Mouse (Mus musculus) cerebellum, postnatal 36 days (tissue): Measurements from ENCODE around the gene Cdk2ap2.

Experiments used
- DNase-seq, 2 experiments: peaks; one replicate each; pipeline ENCODE4 v3.0.0; 2021 to 2022; ENCODE audit warnings: mixed read lengths in 2 of 2

Cdk2ap2 gene

DNA sequence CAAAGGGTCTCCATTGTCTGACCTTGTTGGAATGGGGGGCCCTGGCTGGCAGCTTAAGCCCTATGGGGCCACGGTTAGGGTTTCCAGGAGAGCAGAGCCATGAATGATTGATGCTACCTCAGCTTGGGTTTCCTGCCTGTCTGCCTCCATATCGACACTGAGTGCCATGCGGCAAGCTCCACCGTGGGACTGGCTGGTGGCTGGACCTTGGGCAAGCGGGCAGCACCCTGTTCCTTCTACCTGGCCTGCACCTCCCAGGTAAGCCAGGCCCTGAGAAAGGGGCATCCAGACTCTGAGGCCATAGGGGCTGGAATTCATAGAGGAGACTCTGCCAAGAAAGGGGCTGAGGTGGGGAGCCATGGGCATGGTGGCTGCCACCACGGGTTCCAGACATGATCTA lies 43.2 kb downstream of the Cdk2ap2 start:
- DNase-seq = no peak

DNA sequence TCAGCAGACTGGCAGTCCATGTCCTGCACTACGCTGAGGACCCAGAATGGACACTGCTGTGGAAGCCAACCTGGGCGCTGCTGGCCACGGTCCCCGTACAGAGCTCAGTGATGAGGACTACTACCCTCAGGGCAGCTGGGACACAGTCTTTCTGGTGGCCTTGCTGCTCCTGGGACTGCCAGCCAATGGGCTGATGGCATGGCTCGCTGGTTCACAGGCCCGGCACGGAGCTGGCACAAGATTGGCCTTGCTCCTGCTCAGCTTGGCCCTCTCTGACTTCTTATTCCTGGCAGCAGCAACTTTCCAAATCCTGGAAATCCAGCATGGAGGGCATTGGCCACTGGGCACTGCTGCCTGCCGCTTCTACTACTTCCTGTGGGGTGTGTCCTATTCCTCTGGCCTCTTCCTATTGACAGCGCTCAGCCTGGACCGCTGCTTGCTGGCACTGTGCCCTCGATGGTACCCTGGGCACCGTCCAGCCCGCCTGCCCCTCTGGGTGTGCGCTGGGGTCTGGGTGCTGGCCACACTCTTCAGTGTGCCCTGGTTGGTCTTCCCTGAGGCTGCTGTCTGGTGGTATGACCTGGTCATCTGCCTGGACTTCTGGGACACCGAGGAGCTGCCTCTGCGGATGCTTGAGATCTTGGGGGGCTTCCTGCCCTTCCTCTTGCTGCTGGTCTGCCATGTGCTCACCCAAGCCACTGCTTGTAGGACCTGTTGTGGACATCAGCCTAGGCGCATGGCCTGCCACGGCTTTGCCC lies 45.6 kb downstream of the Cdk2ap2 start:
- DNase-seq = no peak

DNA sequence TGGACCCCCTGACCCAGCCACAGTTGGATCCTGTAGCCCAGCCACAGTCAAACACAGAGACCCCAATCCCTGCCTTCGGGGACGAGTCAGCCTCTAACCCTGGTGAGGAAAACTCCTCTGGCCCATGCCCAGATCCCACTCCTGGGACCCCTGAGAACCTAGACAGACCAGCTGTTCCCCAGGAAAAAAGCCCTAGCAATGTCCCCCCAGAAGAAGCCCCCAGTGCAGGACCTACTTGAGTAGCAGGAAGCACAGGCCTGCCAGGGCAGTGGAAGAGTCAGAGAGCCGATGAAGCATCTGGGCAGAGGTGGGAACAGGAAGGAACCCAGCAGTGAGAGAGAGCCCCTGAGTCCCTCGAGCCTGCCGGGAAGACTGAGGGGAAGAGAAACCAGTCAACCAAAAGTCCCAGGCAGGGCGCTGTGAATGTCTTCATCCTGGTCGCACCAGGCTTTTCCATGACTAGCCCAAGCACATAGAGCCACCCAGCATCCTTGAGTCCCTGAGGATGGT lies 46.8 kb downstream of the Cdk2ap2 start, which contains the start of gene Cabp4:
TSS of gene Cabp4 (minus strand) at position 275 of the 510 bp plus-strand sequence.
- no peak for DNase-seq

DNA sequence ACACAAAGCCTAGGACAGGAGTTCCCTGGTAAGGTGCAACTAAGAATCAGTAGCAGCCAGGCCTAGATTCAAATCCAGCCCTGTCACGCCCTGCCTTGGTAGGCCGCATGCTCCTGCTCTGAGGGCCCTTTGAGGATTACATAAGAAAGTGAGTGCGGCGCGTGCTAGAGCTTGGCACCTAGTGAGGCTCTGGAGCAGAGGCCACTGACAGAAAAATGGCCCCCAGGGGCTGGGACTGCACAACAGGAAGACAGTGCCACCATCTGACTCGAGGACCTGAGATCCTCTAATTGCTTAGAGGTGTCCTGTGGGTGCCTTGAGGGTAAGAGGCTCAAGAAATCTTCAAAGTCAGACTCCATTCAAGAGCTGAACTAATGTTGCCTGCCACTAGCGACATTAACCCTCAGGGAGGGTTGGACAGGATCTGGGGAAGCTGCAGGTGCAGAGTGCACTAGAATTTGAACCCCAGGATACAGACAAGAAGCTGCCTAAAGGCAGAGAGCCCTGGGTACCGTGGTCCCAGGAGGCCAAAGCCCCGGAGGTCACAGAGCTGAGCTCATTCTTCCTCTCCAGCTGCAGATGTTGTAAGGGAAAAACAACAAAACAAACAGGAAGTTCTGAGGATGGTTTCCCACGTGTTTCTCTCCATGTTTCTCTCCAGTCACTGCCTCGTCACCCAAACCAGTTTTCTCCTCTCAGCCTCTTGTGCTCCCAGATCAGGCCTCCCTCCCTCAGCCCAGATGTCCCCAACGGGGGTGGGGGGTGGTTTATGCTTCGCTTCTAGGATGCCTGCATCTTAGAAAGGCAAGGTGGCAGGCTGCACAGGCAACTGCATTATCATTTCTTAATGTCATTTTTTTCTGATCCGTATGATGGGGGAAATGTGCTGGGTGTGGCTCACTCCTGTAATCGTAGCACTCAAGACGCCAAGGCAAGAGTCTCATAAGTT lies 47.8 kb downstream of the Cdk2ap2 start:
- no peak for DNase-seq

DNA sequence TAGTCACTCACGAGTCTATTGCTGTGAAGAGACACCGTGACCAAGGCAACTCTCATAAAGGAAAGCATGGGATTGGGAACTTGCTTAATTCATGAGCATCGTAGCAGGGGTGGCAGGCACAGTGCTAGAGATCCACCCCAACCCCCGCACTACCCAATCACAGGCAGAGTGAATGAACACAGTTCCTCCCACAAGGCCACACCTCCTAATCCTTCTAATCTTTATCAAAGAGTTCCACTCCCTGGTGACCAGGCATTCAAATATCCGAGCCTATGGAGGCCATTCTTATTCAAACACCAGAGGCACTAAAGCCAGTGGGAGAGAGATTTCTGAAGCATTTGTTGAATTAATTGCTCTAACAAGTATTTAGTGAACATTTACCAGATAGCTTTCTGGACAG lies 49.0 kb downstream of the Cdk2ap2 start:
- no peak for DNase-seq

DNA sequence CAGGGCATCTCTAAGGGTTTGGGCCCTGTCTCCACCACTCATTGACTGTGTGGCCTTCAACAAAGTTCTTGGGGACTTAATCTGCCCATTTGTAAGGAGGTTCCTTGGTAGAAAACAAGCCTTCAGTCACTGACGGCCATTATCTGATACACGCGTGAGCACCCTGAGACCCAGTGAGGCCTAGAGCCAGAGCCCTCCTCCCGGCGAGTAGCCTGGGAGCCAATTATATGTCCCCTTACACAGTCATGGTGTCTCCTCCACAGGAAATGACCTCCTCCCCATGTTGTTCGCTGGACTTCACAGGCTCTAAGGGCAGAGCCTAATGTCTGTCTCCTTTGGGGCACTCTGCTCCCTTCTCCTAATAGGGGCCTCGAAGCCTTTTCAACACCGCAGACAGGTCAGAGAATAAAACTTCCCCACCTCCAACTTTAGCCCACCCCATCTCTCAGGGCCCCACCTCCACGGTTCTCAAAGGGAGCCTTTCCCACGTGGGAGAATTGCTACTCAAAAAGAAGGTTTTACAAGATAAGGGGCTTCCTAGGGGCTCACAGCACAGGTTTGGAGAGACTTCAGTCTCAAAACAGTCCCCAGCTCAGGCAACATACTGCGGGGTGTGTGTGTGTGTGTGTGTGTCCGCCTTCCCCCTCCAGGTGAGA lies 49.5 kb downstream of the Cdk2ap2 start:
- no peak for DNase-seq

DNA sequence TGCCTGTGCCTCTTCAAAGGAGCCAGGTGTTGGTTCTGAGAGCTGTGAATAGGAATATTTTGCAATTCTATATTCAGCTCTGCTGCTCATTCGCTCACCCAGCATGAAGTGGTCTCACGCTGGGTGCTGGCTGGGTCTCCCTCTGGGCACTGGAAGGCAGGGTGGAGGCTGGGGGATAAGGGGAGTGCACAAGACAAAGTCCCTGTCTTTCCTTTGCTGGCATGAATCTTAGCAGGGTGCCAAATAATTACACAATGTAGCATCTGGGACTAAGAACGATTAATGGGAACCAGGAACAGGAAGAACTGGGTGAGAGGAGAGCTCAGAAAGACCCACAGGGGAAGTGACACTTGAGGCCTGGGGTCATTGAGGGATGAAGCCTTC lies 50.0 kb downstream of the Cdk2ap2 start:
- DNase-seq = no peak

DNA sequence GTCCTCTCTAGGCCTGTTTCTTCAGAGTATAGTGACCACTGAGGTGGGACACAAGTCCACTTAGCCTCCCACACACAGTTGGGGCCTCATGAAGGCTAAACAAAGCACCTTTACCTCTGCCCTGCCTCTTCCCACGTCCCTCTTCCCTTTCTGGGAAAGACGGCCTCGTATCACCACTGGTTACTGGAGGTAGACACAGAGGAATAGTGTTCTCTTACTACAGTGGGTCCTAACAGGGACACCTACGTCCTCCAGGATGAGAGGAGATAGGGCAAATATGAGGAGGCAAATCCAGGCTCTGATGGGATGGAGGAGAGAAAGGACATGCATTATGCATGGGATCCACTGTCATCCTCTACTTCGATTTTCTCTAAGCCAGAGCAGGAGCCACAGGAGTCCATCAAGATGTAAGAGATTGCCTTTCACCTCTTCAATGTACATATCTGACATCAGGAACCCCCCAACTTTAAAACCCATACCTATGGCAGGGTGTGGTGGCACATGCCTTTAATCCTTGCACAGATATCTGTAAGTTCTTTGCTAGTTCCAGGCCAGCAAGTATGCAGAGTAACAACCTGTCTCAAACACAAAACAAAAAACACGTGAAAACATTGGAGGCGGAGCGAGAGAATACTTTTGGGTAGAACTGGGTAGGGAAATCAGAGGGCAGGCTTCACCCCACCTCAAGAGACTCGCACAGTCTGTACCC lies 51.0 kb downstream of the Cdk2ap2 start:
- no peak for DNase-seq

DNA sequence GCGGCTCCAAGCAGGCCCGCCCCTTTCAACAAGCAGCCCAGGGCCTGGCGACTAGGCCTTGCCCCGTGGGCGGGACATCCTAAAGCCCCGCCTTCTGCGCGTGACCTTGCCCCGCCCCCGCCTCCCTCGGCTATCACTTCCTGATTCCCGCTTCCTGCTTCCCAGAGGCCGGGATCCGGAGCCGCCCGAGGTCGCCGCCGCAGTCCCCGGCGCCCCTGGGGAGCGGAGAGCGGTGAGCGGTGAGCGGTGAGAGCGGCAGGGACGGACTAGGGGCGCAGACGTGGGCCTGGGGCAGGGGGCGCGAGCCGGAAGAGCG lies 51.5 kb downstream of the Cdk2ap2 start, which contains the start of gene Coro1b:
TSS of gene Coro1b (plus strand) at position 129 of the 316 bp plus-strand sequence.
- peak; percentile 95 to 97 for DNase-seq
